Mouse (Mus musculus) liver, adult 2 months (tissue): ENCODE measurements around the gene Sh2b1. TPM values are rescaled to one million over a fixed set of nuclear protein-coding genes. Genes with fewer than 3 reads are reported as not detected.

Experiments used
- DNase-seq: peaks from one replicate; pipeline ENCODE4 v3.0.0-alpha.2; 2011; ENCODE audit warnings: low read depth, low spot score; ENCODE audit errors: extremely low read depth
- H3K27ac ChIP-seq: fragments of 200-500 bp; replicated peaks from 2 replicates; pipeline ENCODE4 v1.5.1; 2012; ENCODE audit warnings: low read depth, mild to moderate bottlenecking, control low read depth, inconsistent platforms, low read length; ENCODE audit not compliant: insufficient read depth
- H3K27me3 ChIP-seq: fragments of 200-500 bp; 2 replicates; pipeline ENCODE4 v1.6.1; 2012; ENCODE audit warnings: mild to moderate bottlenecking, moderate library complexity, low read length, inconsistent platforms; ENCODE audit not compliant: control insufficient read depth, insufficient read depth
- H3K36me3 ChIP-seq: fragments of 200-500 bp; 2 replicates; pipeline ENCODE4 v1.6.1; 2012; ENCODE audit warnings: low read length, inconsistent platforms; ENCODE audit not compliant: control insufficient read depth, insufficient read depth
- H3K4me1 ChIP-seq: fragments of 200-500 bp; 2 replicates; pipeline ENCODE4 v1.6.1; 2011; ENCODE audit warnings: low read length; ENCODE audit not compliant: control insufficient read depth, insufficient read depth
- H3K4me3 ChIP-seq: fragments of 200-500 bp; 2 replicates; pipeline ENCODE4 v1.5.1; 2011; ENCODE audit warnings: low read depth, mild to moderate bottlenecking, control low read depth, low read length, moderate library complexity; ENCODE audit not compliant: insufficient read depth
- H3K79me2 ChIP-seq: fragments of 200-500 bp; 2 replicates; pipeline ENCODE4 v1.6.1; 2012; ENCODE audit warnings: inconsistent platforms, mild to moderate bottlenecking, low read length, moderate library complexity; ENCODE audit not compliant: control insufficient read depth, insufficient read depth
- H3K9ac ChIP-seq: fragments of 200-500 bp; 2 replicates; pipeline ENCODE4 v1.6.1; 2012; ENCODE audit warnings: low read depth, mild to moderate bottlenecking, control low read depth, inconsistent platforms, low read length
- CTCF ChIP-seq: fragments of 200-500 bp; IDR thresholded peaks from 2 replicates; pipeline ENCODE4 v1.5.1; 2011; ENCODE audit warnings: low read depth, low read length, control low read depth
- POLR2A ChIP-seq: fragments of 200-500 bp; IDR thresholded peaks from 2 replicates; pipeline ENCODE4 v1.6.1; 2011; ENCODE audit warnings: low read length, control low read depth; ENCODE audit not compliant: insufficient read depth; ENCODE audit errors: extremely low read depth
- WGBS: fragments of 180-500 bp; shearing (Covaris S2); methylation state at CpG from one replicate; pipeline ENCODE4 v1.1.7; 2018; 5-methylcytosine and 5-hydroxymethylcytosine counted together
- polyA plus RNA-seq: library from polyadenylated mRNA; depleted of rRNA; stranded (reverse); fragments of >200 nt; gene quantifications from 2 replicates; pipeline ENCODE4 v1.2.3, GENCODE M21; 2012
- total RNA-seq: library from RNA; depleted of rRNA; stranded (reverse); fragments of >200 nt; gene quantifications from 2 replicates; pipeline ENCODE4 v1.2.3, GENCODE M21; 2014

Gene Sh2b1
- total and polyA plus RNA-seq, 2 experiments = 4.6 to 43.1 TPM

DNA sequence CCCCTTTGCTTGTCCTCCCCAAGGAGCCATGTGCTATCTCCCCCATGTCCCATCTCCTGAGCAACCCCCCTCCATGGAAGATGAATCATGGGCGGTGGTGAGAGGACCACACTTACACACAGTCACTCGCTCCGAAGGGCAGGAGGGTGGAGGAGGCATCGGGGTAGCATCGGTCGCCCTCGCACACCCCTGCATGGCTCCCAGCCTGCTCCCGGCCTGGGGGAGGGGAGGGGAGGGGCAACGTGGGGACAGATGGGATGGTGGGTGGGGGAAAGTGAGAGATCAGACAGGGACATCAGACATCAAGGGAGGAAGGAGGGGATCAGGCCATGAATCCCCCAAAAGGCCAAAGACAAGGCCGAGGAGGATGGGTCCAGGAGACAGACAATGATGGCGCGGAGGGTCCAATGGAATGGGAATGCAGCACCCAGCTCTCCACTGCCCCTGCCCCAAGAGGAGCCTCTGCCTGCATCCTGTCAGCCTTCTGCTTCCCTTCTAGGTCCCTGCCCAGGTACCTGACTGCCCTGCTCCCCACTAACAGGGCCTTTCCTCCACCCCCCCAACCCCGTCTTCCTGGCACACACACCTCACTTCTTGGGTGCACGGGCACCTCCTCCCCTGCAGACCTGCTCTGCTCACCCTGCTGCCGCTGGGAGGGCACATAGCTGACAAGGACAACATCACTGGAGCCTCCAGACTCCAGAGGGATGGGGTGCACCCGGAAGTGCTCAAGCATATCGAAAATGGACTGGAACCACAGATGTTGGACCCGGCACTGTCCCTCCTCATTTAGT lies 7.2 kb downstream of the Sh2b1 start:
- Histone ChIP-seq H3K9ac (no peak overlapping the region), H3K27ac (no peak overlapping the region), H3K4me3 (no peak overlapping the region), H3K79me2 (no peaks in the 10 kb centered on the region), H3K4me1 (no peaks in the 10 kb centered on the region), H3K36me3 (peaks cover 6% of the 10 kb centered on the region; the same call in 1 of the 2 replicates), H3K27me3 (no peaks in the 10 kb centered on the region)
- TF ChIP-seq CTCF = no peak
- TF ChIP-seq POLR2A = no peak
- DNase-seq = no peak
- 93% methylated on average over 18 of the region's 18 CpGs for WGBS

DNA sequence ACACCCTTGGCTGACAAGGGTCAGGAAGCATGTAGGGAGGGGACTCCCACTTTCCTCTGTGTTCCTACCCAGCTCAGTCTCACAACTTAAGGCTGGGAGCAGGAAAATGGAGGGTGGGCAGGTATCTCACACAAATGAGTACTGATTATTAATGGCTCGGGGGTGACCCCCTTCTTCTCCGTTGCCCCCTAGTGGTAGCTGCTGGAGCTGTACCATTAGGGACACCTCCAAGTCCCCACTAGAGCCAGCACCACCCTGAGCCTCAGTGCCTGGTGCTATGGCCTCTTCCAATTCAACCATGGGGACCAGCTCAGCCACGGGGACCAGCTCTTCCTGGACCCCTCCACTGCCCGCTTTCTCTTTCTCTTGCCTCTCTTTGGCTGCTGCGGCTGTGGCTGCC lies 8.0 kb downstream of the Sh2b1 start:
- 74% methylated on average over 5 of the region's 5 CpGs for WGBS
- Histone ChIP-seq H3K9ac (no peak overlapping the region), H3K79me2 (no peaks in the 10 kb centered on the region), H3K36me3 (peaks cover 6% of the 10 kb centered on the region; the same call in 1 of the 2 replicates), H3K4me3 (no peak overlapping the region), H3K27ac (no peak overlapping the region), H3K27me3 (no peaks in the 10 kb centered on the region), H3K4me1 (no peaks in the 10 kb centered on the region)
- TF ChIP-seq POLR2A = no peak
- TF ChIP-seq CTCF = peak; percentile 66
- DNase-seq = no peak

DNA sequence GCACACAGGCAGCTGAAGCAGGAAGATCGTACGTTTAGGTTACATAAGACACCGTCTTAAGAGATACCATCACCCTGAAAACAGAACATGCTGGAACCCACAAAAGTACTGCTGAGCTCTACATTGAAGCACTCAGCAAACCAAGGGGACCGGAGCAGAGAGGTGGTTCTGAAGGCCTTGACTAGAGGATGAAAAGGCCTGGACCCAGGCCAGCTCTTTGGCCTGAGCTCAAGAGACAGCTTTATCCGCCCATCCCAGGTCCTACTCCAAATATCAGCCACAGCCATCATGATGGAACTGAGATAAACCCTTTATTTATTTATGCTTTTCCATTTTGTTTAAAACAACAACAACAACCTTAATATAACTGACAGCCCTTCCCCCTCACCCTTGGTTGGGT lies 8.5 kb downstream of the Sh2b1 start:
- no peak for TF ChIP-seq CTCF
- TF ChIP-seq POLR2A = no peak
- Histone ChIP-seq H3K4me3 (no peak overlapping the region), H3K27me3 (no peaks in the 10 kb centered on the region), H3K4me1 (no peaks in the 10 kb centered on the region), H3K9ac (no peak overlapping the region), H3K27ac (no peak overlapping the region), H3K79me2 (no peaks in the 10 kb centered on the region), H3K36me3 (peaks cover 6% of the 10 kb centered on the region; the same call in 1 of the 2 replicates)
- 81% methylated on average over 5 of the region's 5 CpGs for WGBS
- DNase-seq = no peak

DNA sequence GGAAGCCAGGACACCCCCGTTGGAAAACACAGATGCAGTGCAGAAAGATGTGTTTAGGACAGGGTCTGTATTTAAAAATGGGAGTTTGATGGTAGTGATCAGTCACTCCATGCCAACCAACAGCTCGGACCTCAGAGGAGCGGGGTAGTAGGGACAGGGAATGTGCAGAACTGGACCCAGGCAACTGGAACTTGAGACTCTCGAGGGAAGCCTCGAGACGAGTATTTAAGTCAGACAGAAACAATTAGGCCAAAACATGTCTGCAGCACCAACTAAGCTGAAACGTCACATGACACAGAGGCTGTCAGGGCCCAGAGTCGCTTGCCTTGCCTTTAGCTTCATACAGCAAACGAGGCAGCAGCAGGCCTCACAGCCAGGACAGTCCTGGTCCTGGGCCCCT lies 9.1 kb downstream of the Sh2b1 start:
- H3K4me1 ChIP-seq = no peaks in the 10 kb centered on the region
- 84% methylated on average over 9 of the region's 9 CpGs for WGBS

DNA sequence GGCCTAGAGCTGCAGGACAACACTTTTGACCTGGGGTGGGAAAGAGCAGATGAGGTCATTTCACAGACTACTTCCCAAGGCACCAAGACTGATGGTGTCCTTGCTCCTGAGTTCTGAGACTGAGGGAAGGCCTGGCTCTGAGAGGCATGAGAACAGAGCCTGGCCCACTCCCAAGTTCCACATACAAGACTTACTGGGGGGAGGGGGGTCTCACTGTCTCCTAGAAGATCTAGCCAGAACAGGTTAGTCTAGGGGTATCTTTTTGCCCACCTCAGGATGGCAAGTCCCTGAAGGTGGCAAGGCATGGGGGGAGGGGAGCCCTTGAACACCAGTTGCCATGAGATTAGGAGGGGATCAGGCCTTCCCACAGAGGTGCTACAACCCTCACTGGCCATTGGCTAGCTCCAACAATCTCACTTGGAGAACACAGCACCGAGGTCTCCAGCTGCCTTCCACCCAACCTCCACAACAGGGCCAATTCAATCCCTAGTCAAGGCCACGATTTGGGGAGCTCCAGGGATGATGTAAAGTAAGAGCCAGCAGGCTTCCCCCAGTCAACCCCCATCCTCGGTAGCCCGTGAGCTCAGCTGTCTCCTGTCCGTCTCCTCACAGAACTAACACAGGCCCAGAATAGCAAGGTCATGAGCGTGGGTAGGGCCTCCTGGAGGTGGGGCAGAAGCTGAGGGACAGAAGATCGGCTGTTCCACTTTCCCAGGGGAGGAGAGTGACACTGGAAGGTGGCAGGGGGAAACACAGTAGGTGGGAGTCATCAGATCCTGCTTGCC lies 9.8 kb downstream of the Sh2b1 start:
- no peak overlapping the region for H3K27ac ChIP-seq
- no peak overlapping the region for H3K9ac ChIP-seq
- no peaks in the 10 kb centered on the region for H3K79me2 ChIP-seq
- 52% methylated on average over 7 of the region's 7 CpGs for WGBS
- no peak overlapping the region for H3K4me3 ChIP-seq
- no peak for TF ChIP-seq POLR2A
- no peak for TF ChIP-seq CTCF
- H3K27me3 ChIP-seq = no peaks in the 10 kb centered on the region
- H3K4me1 ChIP-seq = no peaks in the 10 kb centered on the region
- peaks cover 4% of the 10 kb centered on the region; the same call in 1 of the 2 replicates for H3K36me3 ChIP-seq
- DNase-seq = no peak

More for the DNA sequence above, 9.1 kb downstream of the Sh2b1 start:
- H3K36me3 ChIP-seq = peaks cover 6% of the 10 kb centered on the region; the same call in 1 of the 2 replicates
- DNase-seq = no peak
- no peak for TF ChIP-seq CTCF
- TF ChIP-seq POLR2A = no peak
- no peak overlapping the region for H3K4me3 ChIP-seq
- H3K27me3 ChIP-seq = no peaks in the 10 kb centered on the region
- H3K79me2 ChIP-seq = no peaks in the 10 kb centered on the region
- H3K9ac ChIP-seq = no peak overlapping the region
- no peak overlapping the region for H3K27ac ChIP-seq

DNA sequence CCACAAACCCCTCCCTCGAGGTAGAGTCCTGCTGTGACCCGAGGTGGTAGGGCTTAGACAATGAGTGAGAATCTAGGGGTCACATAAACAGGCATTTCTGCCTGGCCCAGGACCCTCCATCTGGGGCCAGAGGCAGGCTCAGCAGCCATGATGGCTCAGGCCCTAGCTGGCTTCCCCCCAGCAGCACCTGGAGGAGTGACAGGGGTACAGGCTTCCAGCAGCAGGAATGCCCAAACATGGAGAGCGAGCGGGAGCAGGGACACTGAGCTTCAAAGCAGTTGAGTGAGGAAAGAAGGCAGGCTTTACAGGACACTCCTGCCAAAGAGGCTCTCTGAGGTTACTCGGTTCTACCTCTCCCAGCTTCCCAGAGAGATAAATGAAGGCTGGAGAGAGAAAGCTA lies 10.4 kb downstream of the Sh2b1 start:
- no peak for DNase-seq
- Histone ChIP-seq H3K9ac (no peak overlapping the region), H3K27ac (no peak overlapping the region), H3K4me1 (no peaks in the 10 kb centered on the region), H3K79me2 (no peaks in the 10 kb centered on the region), H3K4me3 (no peak overlapping the region), H3K27me3 (no peaks in the 10 kb centered on the region), H3K36me3 (peaks cover 4% of the 10 kb centered on the region; the same call in 1 of the 2 replicates)
- 68% methylated on average over 5 of the region's 5 CpGs for WGBS
- TF ChIP-seq CTCF (no peak), POLR2A (no peak)
